Mouse (Mus musculus): ENCODE data around the gene Gm4353. TPM values are rescaled to one million over a fixed set of nuclear protein-coding genes. Genes with fewer than 3 reads are reported as not detected.

The Gm4353 gene
- polyA plus RNA-seq, 1 experiment from 2014 or later = 0.52 TPM

Other genes starting within 250 kb of the Gm4353 start
- 27.2 and 30.0 TPM in 2 replicates for gene Sox6, start 45.8 kb downstream of the Gm4353 start, polyA plus RNA-seq (2015; fragmentation: Nextera tagmentation; extraction: Ambion mirVana)
- 156 and 180 TPM in 2 replicates for gene 1110004F10Rik, start 45.2 kb downstream of the Gm4353 start, polyA plus RNA-seq (2015; fragmentation: Nextera tagmentation; extraction: Ambion mirVana)
- gene Plekha7, start 223.7 kb upstream of the Gm4353 start, polyA plus RNA-seq (2015; fragmentation: Nextera tagmentation; extraction: Ambion mirVana) = 38.4 and 41.7 TPM in 2 replicates
- gene Rps13, start 249.6 kb upstream of the Gm4353 start, polyA plus RNA-seq (2015; fragmentation: Nextera tagmentation; extraction: Ambion mirVana) = 604 and 625 TPM in 2 replicates

Data from heart, embryonic 13.5 days (tissue).